Mouse (Mus musculus) heart, embryonic 10.5 days (tissue): ENCODE data around the gene Scube2. TPM values are rescaled to one million over a fixed set of nuclear protein-coding genes. Genes with fewer than 3 reads are reported as not detected.

Experiments used
- DNase-seq: peaks from one replicate; pipeline ENCODE4 v3.0.0-alpha.2; 2017; ENCODE audit warnings: low spot score
- H3K27ac ChIP-seq: fragments of 300-500 bp; sonication (generic); 2 replicates; pipeline ENCODE4 v1.5.1; 2016; ENCODE audit warnings: mild to moderate bottlenecking
- H3K27me3 ChIP-seq: fragments of 300-500 bp; sonication (generic); 2 replicates; pipeline ENCODE4 v1.6.1; 2016; ENCODE audit warnings: mild to moderate bottlenecking; ENCODE audit not compliant: poor library complexity, insufficient read depth, severe bottlenecking
- H3K36me3 ChIP-seq: fragments of 300-500 bp; sonication (generic); 2 replicates; pipeline ENCODE4 v1.6.1; 2016; ENCODE audit warnings: mild to moderate bottlenecking, moderate library complexity
- H3K4me1 ChIP-seq: fragments of 300-500 bp; sonication (generic); 2 replicates; pipeline ENCODE4 v1.6.1; 2016; ENCODE audit warnings: mild to moderate bottlenecking
- H3K4me3 ChIP-seq: fragments of 300-500 bp; sonication (generic); 2 replicates; pipeline ENCODE4 v1.5.1; 2016; ENCODE audit warnings: mild to moderate bottlenecking, moderate library complexity
- H3K9me3 ChIP-seq: fragments of 300-500 bp; sonication (generic); 2 replicates; pipeline ENCODE4 v1.6.1; 2016; ENCODE audit warnings: mild to moderate bottlenecking, moderate library complexity
- WGBS: fragments of 180-500 bp; shearing (Covaris S2); methylation state at CpG from one replicate; pipeline ENCODE4 v1.1.7; 2016; 5-methylcytosine and 5-hydroxymethylcytosine counted together
- polyA plus RNA-seq: library from polyadenylated mRNA; unstranded; fragments of >200 nt; fragmentation: Nextera tagmentation; extraction: Ambion mirVana; gene quantifications from 2 replicates; pipeline ENCODE4 v1.2.1, GENCODE M21; 2016

Scube2 gene
- polyA plus RNA-seq, 1 experiment from 2014 or later = 4.7 TPM

DNA sequence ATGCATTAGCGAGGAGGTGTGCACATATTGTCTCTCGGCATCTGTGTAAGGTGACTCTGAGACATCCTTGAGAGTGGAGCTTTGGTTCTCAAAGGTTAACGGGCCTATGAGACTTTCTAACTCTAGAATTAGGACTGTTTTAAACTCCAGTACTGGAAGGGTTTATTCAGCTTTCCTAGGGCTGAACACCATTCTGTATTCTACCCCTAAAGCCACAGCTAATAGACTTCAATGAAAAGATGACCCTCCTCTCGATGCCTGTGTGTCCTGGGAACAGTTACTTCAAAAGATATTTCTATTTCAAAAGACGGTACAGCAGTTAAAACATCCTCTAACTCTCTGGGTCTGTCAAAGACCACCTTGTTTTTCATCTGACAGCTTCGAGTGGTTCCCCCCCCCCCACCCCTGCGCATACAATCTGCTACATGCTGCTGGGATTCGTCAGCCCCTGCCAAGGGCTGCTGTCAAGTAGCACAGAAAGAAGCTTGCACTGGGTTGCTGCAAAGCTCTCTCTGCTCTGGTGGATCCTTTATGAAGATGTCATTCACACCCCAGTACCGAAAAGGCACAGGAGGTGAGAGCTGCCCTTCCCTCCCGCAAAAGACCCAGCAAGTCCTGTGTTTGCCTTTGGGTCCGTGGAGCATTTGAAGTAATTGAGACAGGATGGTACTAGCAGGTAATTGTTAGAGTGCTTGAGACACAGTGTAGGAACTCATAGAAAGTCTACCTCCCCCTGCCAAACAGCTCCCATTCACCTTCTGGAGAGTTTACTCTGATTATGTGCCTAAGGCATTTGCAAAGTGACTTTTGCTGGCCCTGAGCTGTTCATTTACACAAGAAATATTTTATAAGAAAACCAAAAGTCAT is 16.4 kb downstream of the Scube2 start:
- H3K9me3 ChIP-seq = no peaks in the 10 kb centered on the region
- H3K27me3 ChIP-seq = no peaks in the 10 kb centered on the region
- WGBS = 31% methylated on average over 11 of the region's 11 CpGs
- peak overlapping the region; percentile 74 for H3K27ac ChIP-seq
- peak; percentile 86 for DNase-seq
- peaks cover 59% of the 10 kb centered on the region for H3K4me1 ChIP-seq
- no peaks in the 10 kb centered on the region for H3K36me3 ChIP-seq
- H3K4me3 ChIP-seq = no peak overlapping the region

DNA sequence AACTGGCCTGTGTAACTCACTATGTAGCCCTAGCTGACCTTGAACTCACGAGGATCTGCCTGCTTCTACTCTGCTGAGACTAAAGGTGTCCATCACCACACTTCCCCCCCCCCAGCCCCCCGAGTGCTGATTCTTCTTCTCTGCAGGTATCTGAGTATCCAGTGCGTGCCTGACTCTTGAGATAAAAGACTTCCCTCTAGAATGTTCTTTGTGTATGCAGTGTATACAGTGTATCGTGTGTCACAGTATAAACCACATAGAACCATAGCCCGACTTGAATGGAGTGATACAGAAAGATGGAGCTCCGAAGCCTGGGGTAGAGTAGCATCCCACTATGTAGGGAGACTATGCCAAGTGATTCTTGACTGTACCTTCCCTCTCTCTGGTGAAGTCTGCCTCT is 21.4 kb downstream of the Scube2 start:
- Histone ChIP-seq H3K27me3 (no peaks in the 10 kb centered on the region), H3K36me3 (no peaks in the 10 kb centered on the region), H3K9me3 (no peaks in the 10 kb centered on the region), H3K27ac (no peak overlapping the region), H3K4me3 (no peak overlapping the region), H3K4me1 (peaks cover 12% of the 10 kb centered on the region)
- 79% methylated on average over 6 of the region's 6 CpGs for WGBS
- no peak for DNase-seq

DNA sequence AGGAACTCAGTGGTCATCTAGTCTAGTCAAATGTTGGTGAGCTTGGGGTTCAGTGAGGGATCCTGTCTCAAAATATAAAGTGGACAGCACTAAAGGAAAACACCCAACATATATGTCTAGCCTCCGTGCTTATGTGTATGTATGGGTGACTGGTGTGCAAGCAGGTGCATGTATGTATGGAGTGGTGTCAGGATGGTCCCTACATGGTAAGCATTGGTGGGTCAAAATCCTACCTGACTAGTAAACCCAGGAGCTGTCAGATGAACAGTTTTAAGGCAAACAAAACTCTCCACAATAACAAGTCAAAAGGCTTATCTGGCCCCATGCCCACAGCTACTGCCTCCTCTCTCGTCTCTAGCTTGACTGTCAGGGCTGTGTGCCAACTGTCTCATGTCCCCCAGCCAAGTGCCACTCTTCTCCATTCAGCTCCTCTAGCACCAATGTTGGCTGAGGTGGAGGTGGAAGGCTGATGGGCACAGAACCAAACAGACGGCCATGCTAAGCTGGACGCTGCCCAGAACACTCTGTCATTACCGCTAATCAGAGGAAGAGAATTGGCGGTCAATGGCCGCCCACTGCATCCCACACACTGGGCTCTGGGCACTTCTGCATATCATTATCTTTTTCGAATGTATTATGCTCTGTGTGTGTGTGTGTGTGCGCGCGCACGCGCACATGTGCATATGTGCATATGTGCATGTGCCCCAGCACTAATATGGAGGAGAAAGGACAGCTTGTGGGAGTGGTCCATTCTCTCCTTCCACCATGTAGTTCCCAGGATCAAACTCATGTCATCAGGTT is 23.7 kb downstream of the Scube2 start:
- Histone ChIP-seq H3K9me3 (no peaks in the 10 kb centered on the region), H3K4me3 (no peak overlapping the region), H3K4me1 (0 out of 2 replicates have a peak, but pooled peaks cover 11% of the 10 kb centered on the region), H3K36me3 (no peaks in the 10 kb centered on the region), H3K27me3 (no peaks in the 10 kb centered on the region), H3K27ac (no peak overlapping the region)
- 86% methylated on average over 13 of the region's 13 CpGs for WGBS
- DNase-seq = no peak

DNA sequence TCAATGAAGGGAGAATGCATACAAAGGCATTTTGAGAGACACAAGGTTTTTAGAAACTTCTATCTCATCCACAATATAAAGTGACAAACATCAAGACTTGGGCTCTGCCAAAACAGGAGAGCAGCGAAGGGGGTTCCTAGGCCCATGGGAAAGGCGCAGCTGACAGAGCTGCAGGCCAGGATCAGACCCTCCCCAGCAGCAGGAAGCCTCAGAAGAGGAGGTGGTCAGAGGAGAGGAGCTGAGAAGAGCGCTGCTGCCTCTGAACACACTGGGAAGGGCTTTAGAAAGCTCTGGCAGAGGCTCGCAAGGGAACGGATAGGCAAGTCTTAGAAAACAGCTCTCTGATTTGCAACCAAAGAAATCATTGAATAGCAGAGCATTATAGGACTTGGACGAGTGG is 24.4 kb downstream of the Scube2 start:
- no peaks in the 10 kb centered on the region for H3K9me3 ChIP-seq
- no peaks in the 10 kb centered on the region for H3K36me3 ChIP-seq
- no peak overlapping the region for H3K27ac ChIP-seq
- 67% methylated on average over 6 of the region's 6 CpGs for WGBS
- no peak for DNase-seq
- H3K4me1 ChIP-seq = 0 out of 2 replicates have a peak, but pooled peaks cover 13% of the 10 kb centered on the region
- no peaks in the 10 kb centered on the region for H3K27me3 ChIP-seq
- no peak overlapping the region for H3K4me3 ChIP-seq

DNA sequence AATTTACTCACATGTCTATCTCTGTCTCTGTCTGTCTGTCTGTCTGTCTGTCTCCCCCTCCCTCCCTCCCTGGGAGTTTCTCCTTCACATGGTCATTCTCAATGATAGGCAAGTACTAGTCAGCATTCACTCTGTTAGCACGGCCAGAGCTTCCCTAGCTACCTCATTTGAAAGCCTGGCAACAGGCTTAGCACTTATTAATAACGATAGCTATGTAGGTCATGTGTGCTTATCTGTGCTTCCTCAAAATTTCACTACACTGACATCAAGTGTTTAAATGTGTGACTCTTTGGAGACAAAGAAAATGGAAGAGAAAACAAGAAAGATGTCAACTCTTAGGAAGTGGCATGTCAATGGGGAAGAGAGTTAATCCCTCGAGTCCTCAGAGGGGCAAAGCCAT is 26.9 kb downstream of the Scube2 start:
- H3K36me3 ChIP-seq = no peaks in the 10 kb centered on the region
- no peaks in the 10 kb centered on the region for H3K9me3 ChIP-seq
- H3K4me3 ChIP-seq = no peak overlapping the region
- no peaks in the 10 kb centered on the region for H3K27me3 ChIP-seq
- 60% methylated on average over 3 of the region's 3 CpGs for WGBS
- DNase-seq = no peak
- 0 out of 2 replicates have a peak, but pooled peaks cover 16% of the 10 kb centered on the region for H3K4me1 ChIP-seq
- H3K27ac ChIP-seq = no peak overlapping the region

DNA sequence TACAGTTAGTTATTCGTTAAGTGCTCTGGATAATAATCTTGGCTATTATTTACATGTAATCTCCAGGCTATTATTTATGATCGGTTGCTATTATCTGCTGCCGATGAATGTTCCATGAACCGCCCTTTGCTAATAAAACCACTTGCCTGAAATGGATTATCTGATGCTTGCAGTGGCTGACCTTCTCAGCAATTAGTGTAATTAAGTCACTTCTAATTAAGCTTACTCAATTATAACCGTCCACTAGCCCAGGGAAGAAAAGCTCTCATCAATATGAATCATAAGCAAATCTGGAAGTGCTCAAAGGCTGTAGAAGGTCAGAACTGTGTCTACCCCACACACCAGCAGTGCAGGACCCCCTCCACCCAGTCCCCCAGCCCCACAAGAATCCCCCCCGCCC is 27.8 kb downstream of the Scube2 start:
- H3K36me3 ChIP-seq = no peaks in the 10 kb centered on the region
- DNase-seq = no peak
- WGBS = 91% methylated on average over 6 of the region's 6 CpGs
- H3K9me3 ChIP-seq = no peaks in the 10 kb centered on the region
- no peak overlapping the region for H3K27ac ChIP-seq
- H3K4me1 ChIP-seq = 0 out of 2 replicates have a peak, but pooled peaks cover 16% of the 10 kb centered on the region
- H3K4me3 ChIP-seq = no peak overlapping the region
- H3K27me3 ChIP-seq = no peaks in the 10 kb centered on the region

DNA sequence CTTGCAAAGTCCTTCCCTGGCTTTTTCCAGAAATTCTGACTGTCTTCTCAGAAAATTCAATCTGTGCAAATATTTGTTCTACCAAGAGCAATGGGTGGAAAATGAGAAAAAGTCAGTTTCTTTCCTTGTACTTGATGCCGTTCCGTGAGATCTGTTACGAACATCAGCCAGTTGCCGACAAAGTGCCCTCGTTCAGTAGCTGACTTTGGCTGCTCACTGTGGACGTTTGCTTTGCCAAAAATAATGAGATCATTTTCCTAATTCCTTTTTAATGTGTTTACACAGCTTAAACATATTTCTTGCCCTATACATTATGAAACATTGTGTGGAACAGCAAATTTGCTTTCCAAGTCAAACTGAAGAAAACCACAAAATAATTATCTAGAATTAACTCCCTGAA is 30.6 kb downstream of the Scube2 start:
- 78% methylated on average over 6 of the region's 6 CpGs for WGBS
- H3K27ac ChIP-seq = no peak overlapping the region
- no peaks in the 10 kb centered on the region for H3K9me3 ChIP-seq
- no peak for DNase-seq
- no peaks in the 10 kb centered on the region for H3K36me3 ChIP-seq
- 0 out of 2 replicates have a peak, but pooled peaks cover 16% of the 10 kb centered on the region for H3K4me1 ChIP-seq
- H3K4me3 ChIP-seq = no peak overlapping the region
- H3K27me3 ChIP-seq = no peaks in the 10 kb centered on the region

DNA sequence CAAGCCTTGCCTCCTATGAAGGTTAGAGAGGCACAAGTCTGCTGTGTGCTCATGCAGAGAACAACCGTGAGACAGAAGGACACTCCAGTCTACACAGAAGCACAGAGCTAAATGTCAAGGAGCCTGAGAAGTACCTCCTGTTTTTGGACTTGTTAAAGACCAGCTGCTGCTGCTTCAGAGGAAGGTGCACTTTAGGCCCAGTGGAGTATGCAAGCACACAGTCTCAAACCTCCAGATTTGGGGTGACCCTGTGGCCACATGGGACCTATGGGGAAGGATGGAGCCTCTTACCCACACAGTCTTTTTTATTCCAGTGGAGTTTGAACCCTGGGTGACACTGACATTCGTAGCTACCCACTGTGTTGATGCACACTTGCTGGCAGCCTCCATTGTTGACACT is 34.1 kb downstream of the Scube2 start:
- 78% methylated on average over 2 of the region's 2 CpGs for WGBS
- H3K27me3 ChIP-seq = no peaks in the 10 kb centered on the region

DNA sequence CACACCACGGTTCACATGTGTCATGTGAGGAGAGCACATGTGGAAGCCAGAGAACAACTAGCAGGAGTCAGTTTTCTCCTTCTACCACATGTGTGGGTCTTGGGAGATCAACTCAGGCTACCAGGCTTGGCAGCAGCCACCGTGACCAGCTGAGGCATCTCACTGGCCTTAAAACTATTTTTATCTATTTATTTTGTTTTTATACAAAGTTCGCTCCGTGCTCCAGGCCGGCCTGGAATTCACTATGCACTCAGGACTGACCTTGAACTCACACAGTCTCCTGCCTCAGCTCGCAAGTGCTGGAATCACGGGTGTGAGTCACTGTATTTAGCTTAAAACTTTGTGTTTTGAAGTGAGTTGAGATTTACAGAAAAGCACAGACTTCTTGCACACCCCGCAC is 38.6 kb downstream of the Scube2 start:
- H3K4me3 ChIP-seq = no peak overlapping the region
- WGBS = 84% methylated on average over 8 of the region's 8 CpGs
- no peak for DNase-seq
- no peaks in the 10 kb centered on the region for H3K27me3 ChIP-seq
- peaks cover 10% of the 10 kb centered on the region for H3K4me1 ChIP-seq
- no peaks in the 10 kb centered on the region for H3K36me3 ChIP-seq
- H3K27ac ChIP-seq = no peak overlapping the region
- no peaks in the 10 kb centered on the region for H3K9me3 ChIP-seq

More for the DNA sequence above, 34.1 kb downstream of the Scube2 start:
- Histone ChIP-seq H3K4me3 (no peak overlapping the region), H3K36me3 (no peaks in the 10 kb centered on the region), H3K9me3 (no peaks in the 10 kb centered on the region), H3K4me1 (0 out of 2 replicates have a peak, but pooled peaks cover 7% of the 10 kb centered on the region), H3K27ac (no peak overlapping the region)
- no peak for DNase-seq

DNA sequence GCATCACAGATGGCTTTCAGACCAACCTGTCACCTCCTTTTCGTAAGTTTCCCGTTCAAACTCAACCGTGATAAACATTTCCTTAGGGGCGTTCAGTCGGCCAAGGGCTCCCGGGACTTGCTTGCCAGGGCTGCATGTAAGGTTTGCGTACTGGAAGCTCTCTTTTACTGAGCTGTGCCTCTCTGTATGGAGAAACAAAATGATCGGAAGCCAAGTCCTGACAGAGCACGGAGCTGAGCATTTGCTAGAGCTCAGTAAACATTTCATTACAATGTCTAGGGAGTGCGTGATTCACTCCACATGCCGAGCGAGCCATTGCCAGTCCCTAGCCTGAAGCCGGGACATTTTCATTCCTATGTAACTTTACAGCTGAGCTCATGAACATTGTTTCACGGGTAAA is 40.2 kb downstream of the Scube2 start:
- H3K27me3 ChIP-seq = no peaks in the 10 kb centered on the region
- peaks cover 10% of the 10 kb centered on the region for H3K4me1 ChIP-seq
- 79% methylated on average over 14 of the region's 14 CpGs for WGBS
- H3K27ac ChIP-seq = no peak overlapping the region
- H3K4me3 ChIP-seq = no peak overlapping the region
- H3K36me3 ChIP-seq = no peaks in the 10 kb centered on the region
- no peaks in the 10 kb centered on the region for H3K9me3 ChIP-seq
- no peak for DNase-seq

DNA sequence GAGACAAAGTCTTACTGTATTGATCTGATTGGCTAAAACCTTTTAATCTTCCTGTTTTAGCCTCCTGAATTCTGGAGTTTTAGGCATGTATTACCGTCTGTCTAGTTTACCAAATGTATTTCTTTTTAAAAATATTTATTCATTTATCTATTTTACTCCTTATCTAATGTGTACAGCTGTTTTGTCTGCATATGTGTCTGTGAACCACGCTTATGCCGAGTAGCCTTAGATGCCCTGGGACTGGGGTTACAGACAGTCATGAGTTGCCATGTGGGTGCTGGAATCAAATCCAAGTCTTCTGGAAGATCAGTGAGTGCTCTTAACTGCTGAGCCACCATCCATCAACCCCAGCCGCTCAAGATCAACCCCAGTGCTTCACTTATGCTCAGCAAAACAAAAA is 46.9 kb downstream of the Scube2 start:
- Histone ChIP-seq H3K27me3 (no peaks in the 10 kb centered on the region), H3K4me1 (0 out of 2 replicates have a peak, but pooled peaks cover 2% of the 10 kb centered on the region), H3K27ac (no peak overlapping the region), H3K4me3 (no peak overlapping the region), H3K9me3 (no peaks in the 10 kb centered on the region), H3K36me3 (no peaks in the 10 kb centered on the region)
- WGBS = 71% methylated on average over 4 of the region's 4 CpGs
- no peak for DNase-seq

DNA sequence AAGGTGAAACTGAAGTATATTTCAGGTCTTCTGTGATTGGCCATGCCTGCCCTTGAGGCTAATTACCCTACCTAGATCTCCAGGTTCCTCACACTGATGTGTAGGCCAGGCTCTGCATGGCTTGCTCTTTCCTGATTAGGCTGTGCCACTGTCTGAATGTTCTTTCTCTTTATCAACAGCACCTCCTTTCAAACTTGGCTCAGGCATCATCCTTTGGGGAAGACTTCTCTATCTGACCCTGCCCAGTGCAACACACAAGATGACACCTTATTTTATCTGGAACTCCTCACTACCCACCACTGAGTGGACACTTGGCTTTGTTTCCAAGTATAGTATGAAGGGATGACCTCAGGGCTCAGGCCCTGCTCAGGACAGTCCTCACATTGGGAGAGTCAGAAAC is 47.5 kb downstream of the Scube2 start:
- Histone ChIP-seq H3K27ac (no peak overlapping the region), H3K27me3 (no peaks in the 10 kb centered on the region), H3K9me3 (no peaks in the 10 kb centered on the region), H3K36me3 (no peaks in the 10 kb centered on the region), H3K4me1 (no peaks in the 10 kb centered on the region), H3K4me3 (no peak overlapping the region)
- DNase-seq = no peak
